Mouse (Mus musculus): Measurements from ENCODE around the gene Rbms3. TPM values are rescaled to one million over a fixed set of nuclear protein-coding genes. Genes with fewer than 3 reads are reported as not detected.

The Rbms3 gene
- polyA plus RNA-seq, 1 experiment from 2014 or later, result 76.1 TPM

- Histone ChIP-seq H3K36me3 (ENCODE audit: control insufficient read depth, insufficient read depth, low read length) (no peaks in the 10 kb centered on the region), H3K27ac (ENCODE audit: low read length) (peak overlapping the region; percentile 66)
- peak; percentile 87 for ATAC-seq (ENCODE audit: insufficient read depth, low FRiP score)
These were observed 953.3 kb downstream of the Rbms3 start for GRCm38 (mm10) chr9:116676445-116676844.

GRCm38 (mm10) chr9:116674191-116674590 lies 955.5 kb downstream of the Rbms3 start:
- Histone ChIP-seq H3K9ac (ENCODE audit: low read length) (no peak overlapping the region), H3K27me3 (ENCODE audit: control insufficient read depth, insufficient read depth, low read length) (no peaks in the 10 kb centered on the region), H3K4me3 (replicated peaks; ENCODE audit: low read length) (no peak overlapping the region), H3K4me1 (ENCODE audit: control insufficient read depth, insufficient read depth, low read length) (no peaks in the 10 kb centered on the region), H3K4me2 (ENCODE audit: low read depth, low read length) (no peak overlapping the region), H3K9me3 (replicated peaks; ENCODE audit: control insufficient read depth, low read length) (no peaks in the 10 kb centered on the region), H3K36me3 (ENCODE audit: control insufficient read depth, insufficient read depth, low read length) (no peaks in the 10 kb centered on the region), H3K27ac (ENCODE audit: low read length) (no peak overlapping the region)
- ATAC-seq (ENCODE audit: insufficient read depth, low FRiP score), result no peak
- 82% methylated on average over 4 of the region's 4 CpGs for WGBS

More at GRCm38 (mm10) chr9:116676445-116676844, 953.3 kb downstream of the Rbms3 start:
- no peaks in the 10 kb centered on the region for H3K9me3 ChIP-seq (replicated peaks; ENCODE audit: control insufficient read depth, low read length)
- no peak overlapping the region for H3K4me3 ChIP-seq (replicated peaks; ENCODE audit: low read length)
- H3K9ac ChIP-seq (ENCODE audit: low read length), result no peak overlapping the region
- no peaks in the 10 kb centered on the region for H3K4me1 ChIP-seq (ENCODE audit: control insufficient read depth, insufficient read depth, low read length)
- no peaks in the 10 kb centered on the region for H3K27me3 ChIP-seq (ENCODE audit: control insufficient read depth, insufficient read depth, low read length)
- 41% methylated on average over 2 of the region's 2 CpGs for WGBS
- H3K4me2 ChIP-seq (ENCODE audit: low read depth, low read length), result no peak overlapping the region

- H3K9ac ChIP-seq (ENCODE audit: low read length), result no peak overlapping the region
- no peak overlapping the region for H3K27ac ChIP-seq (ENCODE audit: low read length)
- peaks cover 7% of the 10 kb centered on the region; the same call in 1 of the 2 replicates for H3K36me3 ChIP-seq (ENCODE audit: control insufficient read depth, insufficient read depth, low read length)
- no peaks in the 10 kb centered on the region for H3K4me1 ChIP-seq (ENCODE audit: control insufficient read depth, insufficient read depth, low read length)
- no peaks in the 10 kb centered on the region for H3K27me3 ChIP-seq (ENCODE audit: control insufficient read depth, insufficient read depth, low read length)
- no peak for ATAC-seq (ENCODE audit: insufficient read depth, low FRiP score)
- WGBS, result 84% methylated on average over 4 of the region's 4 CpGs
- H3K9me3 ChIP-seq (replicated peaks; ENCODE audit: control insufficient read depth, low read length), result no peaks in the 10 kb centered on the region
- no peak overlapping the region for H3K4me2 ChIP-seq (ENCODE audit: low read depth, low read length)
- H3K4me3 ChIP-seq (replicated peaks; ENCODE audit: low read length), result no peak overlapping the region
These were observed 968.7 kb downstream of the Rbms3 start for GRCm38 (mm10) chr9:116661026-116661425.

GRCm38 (mm10) chr9:116659936-116660335 lies 969.8 kb downstream of the Rbms3 start:
- H3K27me3 ChIP-seq (ENCODE audit: control insufficient read depth, insufficient read depth, low read length), result no peaks in the 10 kb centered on the region
- H3K4me1 ChIP-seq (ENCODE audit: control insufficient read depth, insufficient read depth, low read length), result no peaks in the 10 kb centered on the region
- no peak overlapping the region for H3K4me3 ChIP-seq (replicated peaks; ENCODE audit: low read length)
- H3K9ac ChIP-seq (ENCODE audit: low read length), result no peak overlapping the region
- WGBS, result 64% methylated on average over 1 of the region's 1 CpGs
- ATAC-seq (ENCODE audit: insufficient read depth, low FRiP score), result no peak
- no peaks in the 10 kb centered on the region for H3K9me3 ChIP-seq (replicated peaks; ENCODE audit: control insufficient read depth, low read length)
- H3K36me3 ChIP-seq (ENCODE audit: control insufficient read depth, insufficient read depth, low read length), result peaks cover 7% of the 10 kb centered on the region; the same call in 1 of the 2 replicates
- H3K4me2 ChIP-seq (ENCODE audit: low read depth, low read length), result no peak overlapping the region
- no peak overlapping the region for H3K27ac ChIP-seq (ENCODE audit: low read length)

GRCm38 (mm10) chr9:116657141-116657540 lies 972.6 kb downstream of the Rbms3 start:
- no peak for ATAC-seq (ENCODE audit: insufficient read depth, low FRiP score)
- H3K9ac ChIP-seq (ENCODE audit: low read length), result no peak overlapping the region
- no peak overlapping the region for H3K4me3 ChIP-seq (replicated peaks; ENCODE audit: low read length)
- H3K27me3 ChIP-seq (ENCODE audit: control insufficient read depth, insufficient read depth, low read length), result no peaks in the 10 kb centered on the region
- no peaks in the 10 kb centered on the region for H3K36me3 ChIP-seq (ENCODE audit: control insufficient read depth, insufficient read depth, low read length)
- H3K4me2 ChIP-seq (ENCODE audit: low read depth, low read length), result no peak overlapping the region
- no peaks in the 10 kb centered on the region for H3K4me1 ChIP-seq (ENCODE audit: control insufficient read depth, insufficient read depth, low read length)
- 77% methylated on average over 2 of the region's 2 CpGs for whole genome bisulfite sequencing
- no peak overlapping the region for H3K27ac ChIP-seq (ENCODE audit: low read length)
- no peaks in the 10 kb centered on the region for H3K9me3 ChIP-seq (replicated peaks; ENCODE audit: control insufficient read depth, low read length)

- Histone ChIP-seq H3K27me3 (ENCODE audit: control insufficient read depth, insufficient read depth, low read length) (no peaks in the 10 kb centered on the region), H3K4me1 (ENCODE audit: control insufficient read depth, insufficient read depth, low read length) (no peaks in the 10 kb centered on the region), H3K9ac (ENCODE audit: low read length) (no peak overlapping the region), H3K27ac (ENCODE audit: low read length) (no peak overlapping the region), H3K36me3 (ENCODE audit: control insufficient read depth, insufficient read depth, low read length) (no peaks in the 10 kb centered on the region), H3K9me3 (replicated peaks; ENCODE audit: control insufficient read depth, low read length) (no peaks in the 10 kb centered on the region), H3K4me2 (ENCODE audit: low read depth, low read length) (no peak overlapping the region), H3K4me3 (replicated peaks; ENCODE audit: low read length) (no peak overlapping the region)
- ATAC-seq (ENCODE audit: insufficient read depth, low FRiP score), result no peak
- WGBS, result 100% methylated on average over 1 of the region's 1 CpGs
These were observed 978.3 kb downstream of the Rbms3 start for GRCm38 (mm10) chr9:116651414-116651813.

- H3K9me3 ChIP-seq (replicated peaks; ENCODE audit: control insufficient read depth, low read length), result no peaks in the 10 kb centered on the region
- H3K9ac ChIP-seq (ENCODE audit: low read length), result no peak overlapping the region
- no peak overlapping the region for H3K27ac ChIP-seq (ENCODE audit: low read length)
- WGBS, result 61% methylated on average over 4 of the region's 4 CpGs
- no peak overlapping the region for H3K4me2 ChIP-seq (ENCODE audit: low read depth, low read length)
- H3K27me3 ChIP-seq (ENCODE audit: control insufficient read depth, insufficient read depth, low read length), result no peaks in the 10 kb centered on the region
- ATAC-seq (ENCODE audit: insufficient read depth, low FRiP score), result no peak
- H3K4me1 ChIP-seq (ENCODE audit: control insufficient read depth, insufficient read depth, low read length), result no peaks in the 10 kb centered on the region
- no peak overlapping the region for H3K4me3 ChIP-seq (replicated peaks; ENCODE audit: low read length)
- no peaks in the 10 kb centered on the region for H3K36me3 ChIP-seq (ENCODE audit: control insufficient read depth, insufficient read depth, low read length)
These were observed 979.8 kb downstream of the Rbms3 start for GRCm38 (mm10) chr9:116649955-116650354.

GRCm38 (mm10) chr9:116649086-116649792 lies 980.5 kb downstream of the Rbms3 start:
- WGBS, result 31% methylated on average over 9 of the region's 9 CpGs

GRCm38 (mm10) chr9:116644616-116645015 lies 985.1 kb downstream of the Rbms3 start:
- no peak overlapping the region for H3K27ac ChIP-seq (ENCODE audit: low read length)
- H3K9me3 ChIP-seq (replicated peaks; ENCODE audit: control insufficient read depth, low read length), result no peaks in the 10 kb centered on the region
- no peaks in the 10 kb centered on the region for H3K27me3 ChIP-seq (ENCODE audit: control insufficient read depth, insufficient read depth, low read length)
- H3K4me3 ChIP-seq (replicated peaks; ENCODE audit: low read length), result no peak overlapping the region
- peaks cover 8% of the 10 kb centered on the region for H3K4me1 ChIP-seq (ENCODE audit: control insufficient read depth, insufficient read depth, low read length)
- H3K9ac ChIP-seq (ENCODE audit: low read length), result no peak overlapping the region
- WGBS, result 80% methylated on average over 8 of the region's 8 CpGs
- ATAC-seq (ENCODE audit: insufficient read depth, low FRiP score), result no peak
- H3K4me2 ChIP-seq (ENCODE audit: low read depth, low read length), result no peak overlapping the region
- H3K36me3 ChIP-seq (ENCODE audit: control insufficient read depth, insufficient read depth, low read length), result no peaks in the 10 kb centered on the region

More at GRCm38 (mm10) chr9:116649086-116649792, 980.5 kb downstream of the Rbms3 start:
- H3K4me1 ChIP-seq (ENCODE audit: control insufficient read depth, insufficient read depth, low read length), result no peaks in the 10 kb centered on the region
- no peak overlapping the region for H3K9ac ChIP-seq (ENCODE audit: low read length)
- no peak overlapping the region for H3K27ac ChIP-seq (ENCODE audit: low read length)
- no peak overlapping the region for H3K4me2 ChIP-seq (ENCODE audit: low read depth, low read length)
- no peak overlapping the region for H3K4me3 ChIP-seq (replicated peaks; ENCODE audit: low read length)
- H3K36me3 ChIP-seq (ENCODE audit: control insufficient read depth, insufficient read depth, low read length), result no peaks in the 10 kb centered on the region
- ATAC-seq (ENCODE audit: insufficient read depth, low FRiP score), result no peak
- no peaks in the 10 kb centered on the region for H3K27me3 ChIP-seq (ENCODE audit: control insufficient read depth, insufficient read depth, low read length)
- no peaks in the 10 kb centered on the region for H3K9me3 ChIP-seq (replicated peaks; ENCODE audit: control insufficient read depth, low read length)

Data from stomach, embryonic 16.5 days (tissue).